Mouse (Mus musculus) intestine, embryonic 14.5 days (tissue): ENCODE measurements around the gene Atoh7. TPM values are rescaled to one million over a fixed set of nuclear protein-coding genes. Genes with fewer than 3 reads are reported as not detected.

Experiments
- ATAC-seq: fragments of 200-750 bp; cut with Nextera tagmentation; replicated peaks from 2 replicates; pipeline ENCODE4 v1.8.0; 2017; ENCODE audit warnings: low read depth, moderate number of reproducible peaks, moderate TSS enrichment, moderate library complexity; ENCODE audit not compliant: low FRiP score, low TSS enrichment
- DNase-seq: peaks from one replicate; pipeline ENCODE4 v3.0.0-alpha.2; 2018; ENCODE audit warnings: low spot score
- H3K27ac ChIP-seq: fragments of 300-500 bp; sonication (generic); 2 replicates; pipeline ENCODE4 v1.5.1; 2014; ENCODE audit warnings: low read depth, mild to moderate bottlenecking, control low read depth
- H3K27me3 ChIP-seq: fragments of 300-500 bp; sonication (generic); replicated peaks from 2 replicates; pipeline ENCODE4 v1.6.1; 2014; ENCODE audit warnings: low read length, control low read depth; ENCODE audit not compliant: control insufficient read depth, insufficient read depth
- H3K36me3 ChIP-seq: fragments of 300-500 bp; sonication (generic); 2 replicates; pipeline ENCODE4 v1.6.1; 2014; ENCODE audit warnings: low read length, control low read depth; ENCODE audit not compliant: control insufficient read depth, insufficient read depth
- H3K4me1 ChIP-seq: fragments of 300-500 bp; sonication (generic); replicated peaks from 2 replicates; pipeline ENCODE4 v1.6.1; 2014; ENCODE audit warnings: low read length, control low read depth, mixed read lengths; ENCODE audit not compliant: control insufficient read depth, insufficient read depth
- H3K4me2 ChIP-seq: fragments of 300-500 bp; sonication (generic); 2 replicates; pipeline ENCODE4 v1.6.1; 2014; ENCODE audit warnings: low read length
- H3K4me3 ChIP-seq: fragments of 300-500 bp; sonication (generic); 2 replicates; pipeline ENCODE4 v1.5.1; 2014; ENCODE audit warnings: low read depth, low read length, control low read depth, mixed read lengths
- H3K9ac ChIP-seq: fragments of 300-500 bp; sonication (generic); 2 replicates; pipeline ENCODE4 v1.6.1; 2014; ENCODE audit warnings: mild to moderate bottlenecking, low read length
- H3K9me3 ChIP-seq: fragments of 300-500 bp; sonication (generic); 2 replicates; pipeline ENCODE4 v1.6.1; 2016; ENCODE audit warnings: low read length, control low read depth; ENCODE audit not compliant: control insufficient read depth
- WGBS: fragments of 180-500 bp; shearing (Covaris S2); extraction: QIAGEN DNeasy Blood & Tissue Kit; methylation state at CpG from one replicate; pipeline ENCODE4 v1.1.7; 2014; 5-methylcytosine and 5-hydroxymethylcytosine counted together
- polyA plus RNA-seq: library from polyadenylated mRNA; unstranded; fragments of >200 nt; fragmentation: Nextera tagmentation; extraction: Ambion mirVana; gene quantifications from 2 replicates; pipeline ENCODE4 v1.2.1, GENCODE M21; 2014

Atoh7 gene
- polyA plus RNA-seq, 1 experiment from 2014 or later: 0.11 TPM

DNA sequence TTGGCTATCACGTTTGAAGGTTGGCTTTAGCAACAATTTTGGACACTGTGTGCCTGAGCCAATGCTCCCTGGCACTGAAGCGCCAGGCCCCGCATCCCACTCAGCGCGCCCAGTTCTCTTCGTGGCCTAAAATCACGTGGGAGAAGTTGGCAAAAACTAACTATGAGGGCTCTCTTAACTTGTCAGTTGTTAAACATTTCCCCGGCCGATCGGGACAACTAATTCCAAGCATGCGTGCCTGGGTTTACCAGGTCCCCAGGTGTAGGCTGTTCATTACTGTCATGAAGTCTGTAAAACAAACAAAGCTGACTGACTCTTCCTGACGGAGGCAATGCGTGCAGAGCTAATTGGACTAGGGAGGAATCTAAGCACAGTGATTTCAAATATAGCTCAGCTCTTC lies 43.2 kb downstream of the Atoh7 start:
- 57% methylated on average over 13 of the region's 13 CpGs for WGBS
- no peaks in the 10 kb centered on the region for H3K9me3 ChIP-seq
- H3K36me3 ChIP-seq: no peaks in the 10 kb centered on the region
- no peak overlapping the region for H3K4me2 ChIP-seq
- no peak overlapping the region for H3K27ac ChIP-seq
- H3K9ac ChIP-seq: no peak overlapping the region
- no peak for DNase-seq
- no peak for ATAC-seq
- no peaks in the 10 kb centered on the region for H3K27me3 ChIP-seq
- H3K4me1 ChIP-seq: no peaks in the 10 kb centered on the region
- no peak overlapping the region for H3K4me3 ChIP-seq

Other genes starting within 250 kb of the Atoh7 start
- gene Tet1, start 190.7 kb upstream of the Atoh7 start, polyA plus RNA-seq: 30.5 and 30.8 TPM in 2 replicates
- 12.7 and 14.5 TPM in 2 replicates for gene Slc25a16, start 179.0 kb upstream of the Atoh7 start, polyA plus RNA-seq
- 19.6 and 21.7 TPM in 2 replicates for gene Dna2, start 152.6 kb upstream of the Atoh7 start, polyA plus RNA-seq
- gene Rufy2, start 119.4 kb upstream of the Atoh7 start, polyA plus RNA-seq: 20.0 and 22.8 TPM in 2 replicates
- gene Hnrnph3, start 75.4 kb upstream of the Atoh7 start, polyA plus RNA-seq: 55.8 and 60.5 TPM in 2 replicates
- gene Pbld2, start 75.3 kb upstream of the Atoh7 start, polyA plus RNA-seq: 1.3 and 2.5 TPM in 2 replicates
- 0.95 and 1.8 TPM in 2 replicates for gene Pbld1, start 39.5 kb upstream of the Atoh7 start, polyA plus RNA-seq
- not detected in 2 replicates for gene Mypn, start 104.3 kb downstream of the Atoh7 start, polyA plus RNA-seq
- gene Herc4, start 144.2 kb downstream of the Atoh7 start, polyA plus RNA-seq: 39.8 and 46.2 TPM in 2 replicates